Mouse (Mus musculus) ovary, adult 18-20 months (tissue): ENCODE measurements around the gene Tcp1.
"Not testable (repeated sequence)": the region's sequence is repeated elsewhere in the genome, so short reads cannot be mapped to it uniquely, and the experiment has no call there.

ENCODE experiments used
- DNase-seq: peaks from one replicate; pipeline ENCODE4 v3.0.0; 2022; ENCODE audit warnings: low spot score, mixed read lengths

Tcp1 gene

DNA sequence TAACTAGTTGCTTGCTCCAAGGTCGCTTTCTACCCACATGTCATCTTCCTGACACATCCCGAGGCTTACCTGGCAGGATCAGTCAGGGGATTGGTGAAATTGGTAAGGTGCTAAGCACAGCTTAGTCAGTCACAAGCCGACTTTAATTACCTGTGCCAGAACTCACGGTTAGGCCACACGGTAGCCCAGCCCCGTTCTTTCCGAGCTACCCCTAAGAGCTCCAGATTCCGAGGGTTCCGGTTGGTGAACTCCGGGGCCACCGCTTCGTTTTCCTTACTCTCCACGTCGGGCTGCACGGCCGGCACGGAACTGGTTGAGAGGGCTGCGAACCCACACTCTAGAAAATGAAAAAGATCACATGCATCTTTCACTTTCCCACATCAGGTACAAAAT, at the start of gene Tcp1:
Gene Tcp1, plus strand, starts transcription at position 214 of the 393 bp plus-strand sequence.
- no peak for DNase-seq

GRCm38 (mm10) chr17:12866853-12867252, 48.6 kb upstream of the Tcp1 start:
- no peak for DNase-seq

GRCm38 (mm10) chr17:12868043-12868442, 47.5 kb upstream of the Tcp1 start, which contains the start of gene Mas1:
TSS of gene Mas1 (minus strand) at chr17:12868143.
- DNase-seq: no peak

DNA sequence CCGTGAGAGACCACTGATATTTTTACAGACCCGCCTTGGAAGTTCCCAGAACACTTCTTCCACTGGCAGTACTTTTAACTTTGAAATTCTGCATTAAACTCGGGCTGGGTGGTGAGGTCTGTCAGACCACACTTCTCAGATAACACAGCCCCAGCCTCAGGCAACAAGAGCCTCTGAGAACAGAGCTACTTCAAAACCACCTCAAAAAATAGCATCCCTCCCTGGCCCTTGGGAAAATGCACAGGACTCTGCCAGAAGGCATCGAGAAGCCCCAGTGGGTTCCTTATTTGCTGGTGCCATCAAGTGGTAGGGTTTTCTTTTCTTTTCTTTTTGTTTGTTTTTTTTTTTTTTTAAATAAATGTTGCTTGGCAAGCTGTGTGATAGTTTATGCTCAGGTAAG, 46.9 kb upstream of the Tcp1 start:
- DNase-seq: no peak

DNA sequence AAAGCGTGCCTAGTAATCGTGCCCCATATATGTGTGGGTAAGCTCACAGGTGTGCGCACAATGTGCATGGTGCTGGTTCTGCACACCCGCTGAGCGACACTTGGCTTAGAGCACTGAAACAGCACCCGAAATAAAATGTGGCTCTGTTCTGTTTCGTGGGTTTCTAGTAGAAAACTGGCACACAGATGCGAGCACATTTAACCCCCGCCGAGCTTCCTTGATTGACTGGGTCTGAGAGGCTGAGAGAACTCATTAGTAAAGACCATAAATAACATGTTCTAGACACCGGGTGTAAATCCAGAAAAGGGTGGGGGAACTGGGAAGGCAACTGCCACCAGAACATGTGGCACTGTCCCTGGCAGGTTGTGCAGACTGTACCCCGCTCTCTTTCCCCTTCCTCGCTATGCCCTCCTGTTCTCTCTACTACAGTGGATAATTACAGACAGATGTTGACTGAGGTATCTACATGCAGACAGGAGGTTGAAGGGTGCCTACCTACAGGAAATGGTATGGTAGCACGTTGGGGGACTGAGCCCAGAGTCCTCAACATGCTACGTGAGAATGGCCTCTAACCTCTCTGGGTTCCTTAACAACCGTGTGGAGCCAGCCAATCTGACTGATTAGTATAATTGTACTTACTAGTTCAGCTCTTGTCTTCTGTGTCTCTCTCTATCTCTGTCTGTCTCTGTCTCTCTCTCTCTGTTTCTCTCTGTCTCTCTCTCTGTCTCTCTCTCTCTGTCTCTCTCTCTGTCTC, 43.0 kb upstream of the Tcp1 start:
- no peak for DNase-seq

DNA sequence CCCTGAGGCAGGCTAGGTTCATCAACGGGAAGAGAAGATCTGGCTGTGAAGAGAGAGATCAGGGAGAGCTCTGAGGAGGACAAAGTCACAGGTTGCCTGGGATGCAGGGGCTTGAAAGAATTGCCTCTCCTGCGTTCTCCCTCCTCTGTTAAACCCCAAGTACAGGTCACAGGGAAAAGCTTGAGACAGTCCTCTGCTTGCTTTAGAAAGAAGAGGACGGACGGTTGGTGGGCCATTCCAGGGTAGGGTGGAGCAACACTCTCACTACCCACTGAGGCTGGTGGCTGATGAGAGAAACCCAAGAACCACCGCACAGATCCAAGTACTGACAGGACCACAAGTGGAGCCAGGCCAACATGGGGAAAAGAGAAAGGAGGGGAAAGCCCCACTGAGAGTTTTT, 39.8 kb upstream of the Tcp1 start, which contains the start of gene Mrgprh:
Gene Mrgprh, plus strand, starts transcription at position 301 of the 400 bp plus-strand sequence.
- no peak for DNase-seq

- peak; percentile 48 for DNase-seq
Measured at GRCm38 (mm10) chr17:12880178-12880577, 35.3 kb upstream of the Tcp1 start.

DNA sequence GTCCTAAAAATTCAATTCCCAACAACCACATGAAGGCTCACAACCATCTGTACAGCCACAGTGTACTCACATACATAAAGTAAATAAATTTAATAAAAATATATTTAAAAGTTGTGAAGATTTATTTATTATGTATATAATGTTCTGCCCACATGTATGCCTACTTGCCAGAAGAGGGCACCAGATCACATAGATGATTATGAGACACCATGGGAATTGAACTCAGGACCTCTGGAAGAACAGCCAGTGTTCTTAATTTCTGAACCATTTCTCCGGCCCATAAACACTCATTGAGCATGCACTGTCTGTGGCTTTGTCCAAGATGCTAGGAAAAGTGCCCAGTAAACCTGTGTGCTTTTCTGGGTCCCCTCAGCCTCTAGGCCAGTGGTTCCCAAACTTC, 34.3 kb upstream of the Tcp1 start:
- DNase-seq: no peak

GRCm38 (mm10) chr17:12886620-12887019, 28.9 kb upstream of the Tcp1 start:
- DNase-seq: no peak

DNA sequence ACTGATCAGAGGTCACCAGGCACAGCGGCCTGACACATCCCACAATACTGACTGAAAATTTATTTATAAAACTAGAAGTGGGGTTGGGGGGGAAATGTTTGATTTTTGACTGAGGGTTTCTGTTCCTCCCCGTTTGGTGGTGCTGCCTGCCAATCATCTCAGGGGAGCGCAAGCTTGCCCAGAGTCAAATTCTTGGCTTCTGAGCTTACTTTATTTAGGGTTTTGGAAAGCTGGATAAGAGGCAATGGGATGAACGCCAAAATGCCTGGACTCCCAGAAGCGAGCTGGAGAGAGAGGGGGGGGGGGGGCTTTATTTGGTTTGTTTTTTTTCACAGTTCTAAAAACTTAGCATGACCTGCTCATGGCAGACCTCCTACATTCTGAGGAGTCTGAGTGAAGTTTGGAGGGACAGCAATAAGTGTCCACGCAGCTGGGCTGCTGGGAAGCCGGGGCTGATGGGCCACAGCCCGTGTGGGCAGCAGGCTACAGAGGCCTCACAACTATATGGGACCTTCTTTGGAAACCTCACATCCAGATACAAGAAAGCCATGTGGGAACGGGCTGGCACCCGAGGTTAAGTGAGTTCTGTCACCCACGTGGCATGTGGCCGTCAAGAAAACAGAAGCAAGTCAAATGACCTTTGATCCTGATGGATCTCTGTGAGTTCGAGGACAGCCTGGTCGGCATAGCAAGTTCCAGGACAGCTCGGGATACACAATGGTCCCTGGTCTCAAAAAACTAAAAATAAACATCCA, 28.3 kb upstream of the Tcp1 start:
- no peak for DNase-seq

GRCm38 (mm10) chr17:12891054-12891453, 24.4 kb upstream of the Tcp1 start:
- no peak for DNase-seq

DNA sequence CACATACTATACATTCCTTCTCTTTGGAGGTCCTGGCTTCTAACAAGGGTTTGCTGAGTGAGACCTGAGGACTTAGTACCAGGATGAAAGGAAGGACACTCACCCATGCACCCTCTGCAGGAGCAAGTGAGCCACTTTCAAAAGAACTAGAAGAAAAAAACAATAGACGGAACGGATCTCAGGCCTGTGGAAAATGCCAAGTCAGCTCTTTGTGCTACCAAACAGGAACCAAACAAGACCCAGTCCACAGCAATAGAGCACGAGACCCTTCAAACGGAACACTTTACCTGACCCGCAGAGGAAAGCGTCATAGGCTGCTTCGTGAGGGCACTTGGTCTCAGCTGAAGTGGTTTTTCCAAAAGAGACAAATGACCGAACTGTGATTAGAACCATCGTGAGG, 23.5 kb upstream of the Tcp1 start:
- DNase-seq: no peak

GRCm38 (mm10) chr17:12897674-12898073, 17.8 kb upstream of the Tcp1 start:
- DNase-seq: no peak

DNA sequence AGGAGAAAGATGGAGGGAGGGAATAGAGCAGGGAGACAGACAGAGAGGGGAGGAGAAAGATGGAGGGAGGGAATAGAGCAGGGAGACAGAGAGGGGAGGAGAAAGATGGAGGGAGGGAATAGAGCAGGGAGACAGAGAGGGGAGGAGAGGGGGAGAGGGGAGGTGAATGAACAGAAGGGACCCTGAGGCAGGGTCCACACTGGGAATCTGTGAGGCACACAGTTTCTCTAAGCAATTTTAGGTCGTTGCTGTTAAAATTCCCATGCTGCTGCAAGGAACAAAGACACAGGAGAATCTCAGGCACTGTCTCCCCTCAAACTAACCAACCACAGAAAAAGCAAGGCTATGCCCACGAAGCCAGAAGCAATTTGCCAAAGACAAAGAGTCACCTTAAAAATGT, 16.9 kb upstream of the Tcp1 start:
- not testable (repeated sequence) for DNase-seq

- DNase-seq: no peak
Measured at GRCm38 (mm10) chr17:12902291-12902690, 13.2 kb upstream of the Tcp1 start.

- no peak for DNase-seq
Measured at GRCm38 (mm10) chr17:12903372-12904333, 11.8 kb upstream of the Tcp1 start.

- DNase-seq: no peak
Measured at GRCm38 (mm10) chr17:12904349-12904748, 11.2 kb upstream of the Tcp1 start.

- DNase-seq: no peak
Measured at GRCm38 (mm10) chr17:12905810-12906209, 9.7 kb upstream of the Tcp1 start.

DNA sequence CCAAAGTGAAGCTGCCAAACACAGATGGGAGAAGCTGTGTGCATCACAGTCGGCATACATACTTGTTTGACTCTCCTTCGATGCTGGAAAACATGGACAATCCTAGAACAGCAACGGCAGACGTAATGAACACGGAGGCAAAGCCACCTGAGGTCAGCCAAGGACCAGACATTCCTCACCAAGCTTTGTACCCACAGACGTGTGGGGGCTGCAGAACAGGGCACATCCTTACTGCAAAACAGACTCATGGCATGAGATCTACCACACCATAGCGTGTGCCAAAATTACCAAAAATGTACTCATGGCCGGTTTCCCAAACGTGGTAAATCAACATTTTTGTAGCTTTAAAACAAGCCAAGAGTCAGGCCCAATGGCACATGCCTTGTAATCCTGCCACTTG, 9.1 kb upstream of the Tcp1 start:
- DNase-seq: no peak

DNA sequence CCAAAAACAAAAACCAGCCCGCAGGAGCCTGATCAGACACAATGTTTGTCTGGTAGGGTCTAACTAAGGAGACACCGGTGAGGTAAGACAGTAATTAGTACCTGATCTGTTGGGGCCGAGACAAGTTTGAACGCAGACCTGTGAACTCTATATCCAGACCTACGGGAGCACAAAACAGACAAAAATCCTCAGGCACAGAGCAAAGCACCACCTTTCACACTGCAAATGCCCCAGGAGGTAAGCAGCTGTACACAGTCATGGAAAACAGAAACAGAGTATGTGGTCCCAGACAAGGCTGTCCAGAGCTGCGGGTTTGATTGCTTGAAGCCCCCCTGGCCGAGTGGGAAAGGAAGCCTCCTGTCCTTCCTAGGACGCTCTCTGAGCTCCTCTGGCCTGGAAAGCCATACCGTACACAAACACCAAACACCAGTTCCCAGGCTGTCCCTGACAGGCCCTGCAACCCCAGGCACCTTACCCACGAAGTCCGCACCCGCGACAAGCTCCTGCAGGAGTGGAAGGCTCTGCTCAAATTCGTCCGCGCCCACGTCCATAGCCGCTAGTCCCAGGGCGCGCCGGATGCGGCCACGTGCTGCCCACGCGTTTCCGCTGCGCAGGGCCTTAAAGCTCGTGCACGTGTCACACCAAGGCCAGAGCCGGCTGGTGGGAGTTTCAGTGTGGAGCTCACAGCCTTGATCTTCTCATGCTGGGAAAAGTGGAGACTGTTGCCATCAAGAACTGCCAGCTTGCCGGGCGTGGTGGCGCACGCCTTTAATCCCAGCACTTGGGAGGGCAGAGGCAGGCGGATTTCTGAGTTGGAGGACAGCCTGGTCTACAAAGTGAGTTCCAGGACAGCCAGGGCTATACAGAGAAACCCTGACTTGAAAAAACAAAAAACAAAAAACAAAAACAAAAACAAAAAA, 5.9 kb upstream of the Tcp1 start, which contains the start of gene Pnldc1:
Gene Pnldc1, minus strand, starts transcription at position 870 of the 920 bp plus-strand sequence.
- peak; percentile 10 for DNase-seq

GRCm38 (mm10) chr17:12910391-12910790, 5.1 kb upstream of the Tcp1 start:
- no peak for DNase-seq
